Mouse (Mus musculus) CD4-positive, CD25-positive, alpha-beta regulatory T cell, adult 2 months (primary cell): ENCODE data around the gene Mtrf1.
"Not testable (repeated sequence)": the region's sequence is repeated elsewhere in the genome, so short reads cannot be mapped to it uniquely, and the experiment has no call there.

Source experiments
- DNase-seq: peaks from one replicate; pipeline ENCODE4 v3.0.0-alpha.2; 2012; ENCODE audit warnings: low read depth, low spot score

The Mtrf1 gene

GRCm38 (mm10) chr14:79397321-79398122 is at the start of gene Mtrf1:
TSS of gene Mtrf1 (plus strand) at chr14:79397772.
- DNase-seq: peak; percentile 83

GRCm38 (mm10) chr14:79358055-79358454 is 39.5 kb upstream of the Mtrf1 start:
- DNase-seq: no peak

- no peak for DNase-seq
Observed at GRCm38 (mm10) chr14:79377041-79377440, 20.5 kb upstream of the Mtrf1 start.

- no peak for DNase-seq
Observed at GRCm38 (mm10) chr14:79383120-79383519, 14.5 kb upstream of the Mtrf1 start.

GRCm38 (mm10) chr14:79388304-79388703 is 9.3 kb upstream of the Mtrf1 start:
- no peak for DNase-seq

- peak; percentile 17 for DNase-seq
Observed at GRCm38 (mm10) chr14:79389438-79390264, 7.9 kb upstream of the Mtrf1 start.

- peak; percentile 97 for DNase-seq
Observed at GRCm38 (mm10) chr14:79390265-79390926, 7.2 kb upstream of the Mtrf1 start, which contains the start of gene Naa16. TSS of gene Naa16 (minus strand) at chr14:79390778.

- peak; percentile 69 for DNase-seq
Observed at GRCm38 (mm10) chr14:79393289-79393688, 4.3 kb upstream of the Mtrf1 start.

- DNase-seq: peak; percentile 84
Observed at GRCm38 (mm10) chr14:79394564-79394963, 3.0 kb upstream of the Mtrf1 start.

GRCm38 (mm10) chr14:79407641-79408040 is 10.1 kb downstream of the Mtrf1 start:
- DNase-seq: no peak

GRCm38 (mm10) chr14:79409278-79409830 is 11.8 kb downstream of the Mtrf1 start:
- DNase-seq: no peak

GRCm38 (mm10) chr14:79410662-79411061 is 13.1 kb downstream of the Mtrf1 start:
- DNase-seq: no peak

- no peak for DNase-seq
Observed at GRCm38 (mm10) chr14:79413121-79413520, 15.5 kb downstream of the Mtrf1 start.

- no peak for DNase-seq
Observed at GRCm38 (mm10) chr14:79420083-79420685, 22.6 kb downstream of the Mtrf1 start.

- peak; percentile 97 for DNase-seq
Observed at GRCm38 (mm10) chr14:79425979-79426729, 28.6 kb downstream of the Mtrf1 start, which contains the start of gene Kbtbd7. TSS of gene Kbtbd7 (plus strand) at chr14:79426511.

- not testable (repeated sequence) for DNase-seq
Observed at GRCm38 (mm10) chr14:79426730-79427365, 29.3 kb downstream of the Mtrf1 start.

- no peak for DNase-seq
Observed at GRCm38 (mm10) chr14:79434068-79434467, 36.5 kb downstream of the Mtrf1 start.

GRCm38 (mm10) chr14:79440655-79441054 is 43.1 kb downstream of the Mtrf1 start:
- DNase-seq: no peak

- no peak for DNase-seq
Observed at GRCm38 (mm10) chr14:79441441-79441840, 43.9 kb downstream of the Mtrf1 start.

- no peak for DNase-seq
Observed at GRCm38 (mm10) chr14:79444601-79445000, 47.0 kb downstream of the Mtrf1 start.
